Mouse (Mus musculus) embryonic facial prominence, embryonic 14.5 days (tissue): ENCODE results near the gene Ran. TPM values are rescaled to one million over a fixed set of nuclear protein-coding genes. Genes with fewer than 3 reads are reported as not detected.

ENCODE experiments used
- polyA plus RNA-seq: library from polyadenylated mRNA; unstranded; fragments of >200 nt; fragmentation: Nextera tagmentation; extraction: Ambion mirVana; gene quantifications from 2 replicates; pipeline ENCODE4 v1.2.1, GENCODE M21; 2014

Gene Ran
- polyA plus RNA-seq, 1 experiment from 2014 or later: 442 TPM

Other genes starting within 250 kb of the Ran start
- 0.21 and 0.66 TPM in 2 replicates for gene Rimbp2, start 66.6 kb upstream of the Ran start, polyA plus RNA-seq
- 34.5 and 38.8 TPM in 2 replicates for gene Stx2, start 11.5 kb upstream of the Ran start, polyA plus RNA-seq
- 3.8 and 5.7 TPM in 2 replicates for gene Adgrd1, start 76.7 kb downstream of the Ran start, polyA plus RNA-seq